In genomic region chr16:67919175-67919574, GRCm38 (mm10) we compare ENCODE assay signal across 16 mouse cellular contexts.
"Had no signal": no experiment of that assay in that cellular context is flagged by ENCODE, and none has a peak within 500 bp of the region (broad histone marks: within the 10 kb centered on the region; RNA-seq: fewer than 3 reads in every experiment).

No protein-coding gene starts in this region.

- H3K27me3 ChIP-seq: liver, embryonic 13.5 days; midbrain, embryonic 13.5 days; neural tube, embryonic 13.5 days had no signal

- H3K4me2 ChIP-seq: liver, embryonic 13.5 days; lung, embryonic 14.5 days; midbrain, embryonic 13.5 days; neural tube, embryonic 13.5 days had no signal

- DNase-seq: kidney, adult 9 months; kidney, postnatal 25 days; layer of hippocampus, adult 9-11 months; liver, embryonic 13.5 days; lung, embryonic 14.5 days; retina, postnatal 1 day; thymus, adult 18-20 months; thymus, postnatal 36 days had no signal

- H3K9me3 ChIP-seq: liver, embryonic 13.5 days; midbrain, embryonic 13.5 days; neural tube, embryonic 13.5 days had no signal

- ATAC-seq: lung, postnatal 0 days; midbrain, embryonic 13.5 days had no signal

- H3K36me3 ChIP-seq: liver, embryonic 13.5 days; midbrain, embryonic 13.5 days; neural tube, embryonic 13.5 days had no signal

- H3K9ac ChIP-seq: liver, embryonic 13.5 days; lung, embryonic 14.5 days; midbrain, embryonic 13.5 days; neural tube, embryonic 13.5 days had no signal

- H3K4me1 ChIP-seq: liver, embryonic 13.5 days; neural tube, embryonic 13.5 days had no signal

- H3K27ac ChIP-seq: kidney, postnatal 0 days; layer of hippocampus, adult 2 months; left cerebral cortex, adult 2 months; liver, embryonic 13.5 days; macrophage; midbrain, embryonic 13.5 days; neural tube, embryonic 13.5 days had no signal

- H3K4me3 ChIP-seq: layer of hippocampus, adult 2 months; left cerebral cortex, adult 2 months; liver, embryonic 13.5 days; midbrain, embryonic 13.5 days; myocyte; neural tube, embryonic 13.5 days had no signal
